Mouse (Mus musculus): Measurements from ENCODE around the gene Tmem234.

The Tmem234 gene

GRCm38 (mm10) chr4:129573430-129573829 lies 27.0 kb upstream of the Tmem234 start, which contains the start of gene Lck:
Lck (minus strand) TSS chr4:129573641.
- TF ChIP-seq GATA4 (IDR thresholded peaks at IDR 0.05; ENCODE audit: insufficient replicate concordance, low read length): no peak

GRCm38 (mm10) chr4:129575171-129575844 lies 25.2 kb upstream of the Tmem234 start:
- TF ChIP-seq GATA4 (IDR thresholded peaks at IDR 0.05; ENCODE audit: insufficient replicate concordance, low read length): no peak

GRCm38 (mm10) chr4:129576863-129577491 lies 23.5 kb upstream of the Tmem234 start:
- peak; percentile 48; the same call in 1 of the 2 replicates for TF ChIP-seq GATA4 (IDR thresholded peaks at IDR 0.05; ENCODE audit: insufficient replicate concordance, low read length)

- TF ChIP-seq GATA4 (IDR thresholded peaks at IDR 0.05; ENCODE audit: insufficient replicate concordance, low read length): no peak
Observed at GRCm38 (mm10) chr4:129577688-129578087, 22.8 kb upstream of the Tmem234 start.

DNA sequence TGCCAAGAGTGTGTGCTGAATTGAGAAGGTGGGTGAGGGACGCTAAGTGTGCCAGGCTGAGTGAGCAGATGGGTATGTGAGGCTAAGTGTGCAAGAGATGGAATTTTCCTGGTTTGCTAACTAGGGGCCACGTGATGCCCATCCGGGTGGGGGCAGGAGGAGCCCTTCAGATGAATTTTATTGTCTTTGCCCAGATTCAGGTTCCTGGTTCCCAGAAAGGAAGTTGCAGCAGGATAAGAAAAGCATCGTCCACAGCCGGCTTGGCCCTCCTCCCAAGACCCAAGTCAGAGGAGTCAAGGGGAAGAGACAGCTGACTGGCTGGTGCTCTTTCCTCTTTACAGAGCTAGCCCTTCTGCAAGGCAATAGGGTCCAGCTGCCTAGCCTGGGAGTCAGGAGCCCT lies 22.0 kb upstream of the Tmem234 start, which contains the start of gene Fam167b:
Gene Fam167b, minus strand, starts transcription at position 84 of the 400 bp plus-strand sequence.
- peak; percentile 84; the same call in 1 of the 2 replicates for TF ChIP-seq GATA4 (IDR thresholded peaks at IDR 0.05; ENCODE audit: insufficient replicate concordance, low read length)

DNA sequence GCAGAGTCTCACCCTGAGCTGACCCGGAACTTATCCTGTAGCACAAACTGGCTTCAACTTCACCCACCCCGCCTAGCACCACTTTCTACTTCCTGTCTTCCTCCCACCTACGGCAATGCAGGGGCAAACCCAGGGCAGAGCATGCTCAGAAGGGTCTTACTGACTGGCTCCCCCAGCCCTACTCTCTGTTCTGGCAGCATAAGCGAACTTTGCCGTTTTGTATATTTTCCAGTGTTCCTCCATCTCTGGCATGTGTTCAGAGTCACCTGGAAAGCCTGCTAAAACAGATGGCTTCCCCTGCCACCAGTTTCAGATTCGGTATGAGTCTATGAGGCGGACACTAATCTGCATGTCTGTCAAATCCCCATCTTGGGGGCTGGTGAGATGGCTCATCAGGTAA lies 20.1 kb upstream of the Tmem234 start:
- TF ChIP-seq GATA4 (IDR thresholded peaks at IDR 0.05; ENCODE audit: insufficient replicate concordance, low read length): no peak

DNA sequence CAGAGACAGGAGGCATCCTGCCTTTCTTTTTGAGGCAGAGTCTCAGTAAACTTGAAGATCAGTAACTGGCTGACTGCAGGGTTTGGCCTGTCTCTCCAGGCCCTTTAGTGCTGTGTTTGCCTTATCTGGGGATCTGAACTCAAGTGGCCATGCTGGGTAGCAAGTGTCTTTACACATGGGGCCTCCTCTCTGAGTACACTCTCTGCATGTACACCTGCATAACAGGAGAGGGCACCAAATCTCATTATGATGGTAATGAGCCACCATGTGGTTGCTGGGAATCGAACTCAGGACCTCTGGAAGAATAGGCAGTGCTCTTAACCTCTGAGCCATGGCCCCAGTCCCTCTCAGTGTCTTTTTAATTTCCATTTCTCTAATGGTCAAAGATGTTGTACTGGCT lies 18.2 kb upstream of the Tmem234 start:
- no peak for TF ChIP-seq GATA4 (IDR thresholded peaks at IDR 0.05; ENCODE audit: insufficient replicate concordance, low read length)

GRCm38 (mm10) chr4:129584370-129584769 lies 16.1 kb upstream of the Tmem234 start:
- TF ChIP-seq GATA4 (IDR thresholded peaks at IDR 0.05; ENCODE audit: insufficient replicate concordance, low read length): no peak

DNA sequence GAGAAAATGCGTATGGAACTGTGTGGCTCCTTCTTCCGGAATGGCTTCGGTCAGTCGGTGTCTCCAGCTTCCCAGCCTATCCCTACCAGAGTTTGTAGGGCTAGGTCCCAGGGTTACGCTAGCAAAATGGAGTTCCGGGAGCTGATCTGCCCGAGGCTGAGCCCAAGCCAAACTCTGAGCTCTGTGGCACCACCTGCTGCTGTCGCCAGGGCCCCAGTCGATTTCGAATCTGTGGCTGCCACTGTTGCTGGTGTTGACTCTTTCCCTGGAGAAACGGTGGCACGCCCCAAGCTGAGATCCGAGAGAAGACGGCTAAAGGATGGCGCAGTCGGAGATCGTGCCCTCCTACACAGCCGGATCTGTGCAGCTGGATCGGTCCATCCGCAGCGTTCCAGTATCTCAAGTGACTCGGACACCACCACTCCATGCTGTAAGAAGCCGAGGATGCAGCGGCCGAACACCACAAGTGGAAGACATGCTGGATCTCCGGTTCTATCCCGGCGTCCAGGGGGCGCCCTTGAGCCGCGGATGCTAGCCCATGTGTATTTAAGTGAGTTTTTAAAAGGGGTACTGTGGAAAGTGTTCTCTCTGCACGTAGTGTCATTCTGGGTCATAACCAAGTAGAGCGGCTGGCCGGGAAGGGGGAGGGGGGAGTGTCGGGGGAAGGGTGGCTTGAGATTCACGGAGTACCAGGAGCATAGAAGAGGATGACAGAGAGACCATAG lies 15.4 kb upstream of the Tmem234 start:
- no peak for TF ChIP-seq GATA4 (IDR thresholded peaks at IDR 0.05; ENCODE audit: insufficient replicate concordance, low read length)

GRCm38 (mm10) chr4:129585773-129586172 lies 14.7 kb upstream of the Tmem234 start:
- no peak for TF ChIP-seq GATA4 (IDR thresholded peaks at IDR 0.05; ENCODE audit: insufficient replicate concordance, low read length)

- no peak for TF ChIP-seq GATA4 (IDR thresholded peaks at IDR 0.05; ENCODE audit: insufficient replicate concordance, low read length)
Observed at GRCm38 (mm10) chr4:129586943-129587342, 13.5 kb upstream of the Tmem234 start.

DNA sequence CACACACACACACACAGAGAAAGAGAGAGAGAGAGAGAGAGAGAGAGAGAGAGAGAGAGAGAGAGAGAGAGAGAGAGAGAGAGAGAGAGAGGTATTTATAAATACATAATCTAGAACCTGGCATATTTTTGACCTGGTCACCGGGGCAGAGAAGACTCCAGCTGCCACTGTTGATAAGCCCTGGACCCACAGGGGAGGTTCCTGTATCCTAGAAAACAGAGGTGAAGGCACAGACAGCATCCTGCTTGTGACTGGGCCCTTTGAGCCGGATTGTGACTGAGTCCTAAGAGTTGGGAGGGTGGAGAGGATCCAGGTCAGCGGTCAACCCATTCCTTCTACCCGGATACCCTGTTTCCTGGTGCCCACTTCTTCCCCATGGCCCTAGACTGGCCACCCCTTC lies 11.6 kb upstream of the Tmem234 start:
- TF ChIP-seq GATA4 (IDR thresholded peaks at IDR 0.05; ENCODE audit: insufficient replicate concordance, low read length): no peak

- no peak for TF ChIP-seq GATA4 (IDR thresholded peaks at IDR 0.05; ENCODE audit: insufficient replicate concordance, low read length)
Observed at GRCm38 (mm10) chr4:129608426-129609025, 8.1 kb downstream of the Tmem234 start.

- TF ChIP-seq GATA4 (IDR thresholded peaks at IDR 0.05; ENCODE audit: insufficient replicate concordance, low read length): no peak
Observed at GRCm38 (mm10) chr4:129609139-129609631, 8.7 kb downstream of the Tmem234 start.

GRCm38 (mm10) chr4:129610026-129610425 lies 9.6 kb downstream of the Tmem234 start:
- no peak for TF ChIP-seq GATA4 (IDR thresholded peaks at IDR 0.05; ENCODE audit: insufficient replicate concordance, low read length)
